Mouse (Mus musculus) hindbrain, postnatal 0 days (tissue): ENCODE data around the gene Aox3. TPM values are rescaled to one million over a fixed set of nuclear protein-coding genes. Genes with fewer than 3 reads are reported as not detected.

Experiments used
- ATAC-seq: fragments of 200-750 bp; cut with Nextera tagmentation; 2 replicates; pipeline ENCODE4 v1.8.0; 2017; ENCODE audit warnings: mild to moderate bottlenecking, moderate TSS enrichment, moderate library complexity
- DNase-seq: peaks from one replicate; pipeline ENCODE4 v3.0.0-alpha.2; 2015; ENCODE audit warnings: low spot score
- H3K27ac ChIP-seq: fragments of 300-500 bp; sonication (generic); 2 replicates; pipeline ENCODE4 v1.5.1; 2014; ENCODE audit warnings: mild to moderate bottlenecking
- H3K27me3 ChIP-seq: fragments of 300-500 bp; sonication (generic); 2 replicates; pipeline ENCODE4 v1.6.1; 2014; ENCODE audit warnings: low read length, mixed read lengths; ENCODE audit not compliant: insufficient read depth
- H3K36me3 ChIP-seq: fragments of 300-500 bp; sonication (generic); 2 replicates; pipeline ENCODE4 v1.6.1; 2014; ENCODE audit warnings: low read length, mixed read lengths; ENCODE audit not compliant: insufficient read depth
- H3K4me1 ChIP-seq: fragments of 300-500 bp; sonication (generic); 2 replicates; pipeline ENCODE4 v1.6.1; 2014; ENCODE audit warnings: antibody characterized with exemption, low read length, mixed read lengths; ENCODE audit not compliant: insufficient read depth
- H3K4me2 ChIP-seq: fragments of 300-500 bp; sonication (generic); 2 replicates; pipeline ENCODE4 v1.6.1; 2014; ENCODE audit warnings: low read depth, mild to moderate bottlenecking, low read length, moderate library complexity, mixed read lengths
- H3K4me3 ChIP-seq: fragments of 300-500 bp; sonication (generic); 2 replicates; pipeline ENCODE4 v1.5.1; 2014; ENCODE audit warnings: low read length
- H3K9ac ChIP-seq: fragments of 300-500 bp; sonication (generic); replicated peaks from 2 replicates; pipeline ENCODE4 v1.6.1; 2014; ENCODE audit warnings: mild to moderate bottlenecking, low read length, moderate library complexity, mixed read lengths
- H3K9me3 ChIP-seq: fragments of 300-500 bp; sonication (generic); 2 replicates; pipeline ENCODE4 v1.6.1; 2016; ENCODE audit warnings: low read length, mixed read lengths
- CTCF ChIP-seq: IDR thresholded peaks from 2 replicates; pipeline ENCODE4 v1.5.1; 2016; ENCODE audit warnings: antibody characterized with exemption, control low read depth, low read depth
- WGBS: fragments of 180-500 bp; shearing (Covaris S2); extraction: QIAGEN DNeasy Blood & Tissue Kit; methylation state at CpG from one replicate; pipeline ENCODE4 v1.1.7; 2014; 5-methylcytosine and 5-hydroxymethylcytosine counted together
- polyA plus RNA-seq: library from polyadenylated mRNA; unstranded; fragments of >200 nt; fragmentation: Nextera tagmentation; extraction: Ambion mirVana; gene quantifications from 2 replicates; pipeline ENCODE4 v1.2.1, GENCODE M21; 2015
- total RNA-seq: library from RNA; depleted of rRNA; stranded (reverse); fragments of >200 nt; gene quantifications from 2 replicates; pipeline ENCODE4 v1.2.3, GENCODE M21; 2014

Gene Aox3
- total and polyA plus RNA-seq, 2 experiments from 2014 or later, result 0.78 to 1.1 TPM

GRCm38 (mm10) chr1:58114021-58114560 lies 1.2 kb downstream of the Aox3 start:
- H3K9ac ChIP-seq, result no peak overlapping the region
- H3K4me3 ChIP-seq, result no peak overlapping the region
- WGBS, result 67% methylated on average over 6 of the region's 6 CpGs
- no peaks in the 10 kb centered on the region for H3K27me3 ChIP-seq
- no peaks in the 10 kb centered on the region for H3K36me3 ChIP-seq
- no peak for TF ChIP-seq CTCF
- no peak overlapping the region for H3K27ac ChIP-seq
- H3K4me2 ChIP-seq, result no peak overlapping the region
- no peak for ATAC-seq
- H3K9me3 ChIP-seq, result no peaks in the 10 kb centered on the region
- DNase-seq, result no peak
- H3K4me1 ChIP-seq, result no peaks in the 10 kb centered on the region

- H3K4me3 ChIP-seq, result no peak overlapping the region
- H3K9me3 ChIP-seq, result no peaks in the 10 kb centered on the region
- H3K27ac ChIP-seq, result no peak overlapping the region
- H3K27me3 ChIP-seq, result no peaks in the 10 kb centered on the region
- no peak overlapping the region for H3K9ac ChIP-seq
- no peaks in the 10 kb centered on the region for H3K4me1 ChIP-seq
- WGBS, result 79% methylated on average over 12 of the region's 12 CpGs
- DNase-seq (no peak), ATAC-seq (no peak)
- H3K4me2 ChIP-seq, result no peak overlapping the region
- no peak for TF ChIP-seq CTCF
- H3K36me3 ChIP-seq, result no peaks in the 10 kb centered on the region
Measured at GRCm38 (mm10) chr1:58114666-58115375, 1.9 kb downstream of the Aox3 start.

DNA sequence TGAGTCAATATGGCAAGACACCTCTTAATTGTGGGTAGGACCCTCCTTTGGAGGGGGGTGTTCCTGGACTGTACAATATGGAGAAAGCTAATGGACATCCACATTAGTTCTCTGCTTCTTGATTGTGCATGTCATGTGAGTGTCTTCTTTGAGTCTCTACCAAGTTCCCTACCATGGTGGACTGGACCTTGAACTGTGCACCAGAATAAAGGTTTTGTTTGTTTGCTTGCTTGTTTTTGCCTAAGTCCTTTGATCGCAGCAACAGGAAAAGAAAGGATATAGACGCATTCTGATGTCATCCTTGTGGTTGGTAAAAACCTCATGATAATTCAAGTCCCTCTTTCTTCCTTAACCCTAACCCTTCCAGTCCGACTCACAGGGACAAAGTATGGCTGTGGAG lies 5.3 kb downstream of the Aox3 start:
- H3K9ac ChIP-seq, result no peak overlapping the region
- TF ChIP-seq CTCF, result no peak
- no peaks in the 10 kb centered on the region for H3K9me3 ChIP-seq
- WGBS, result 88% methylated on average over 3 of the region's 3 CpGs
- H3K4me2 ChIP-seq, result no peak overlapping the region
- DNase-seq (no peak), ATAC-seq (no peak)
- H3K27ac ChIP-seq, result no peak overlapping the region
- no peaks in the 10 kb centered on the region for H3K36me3 ChIP-seq
- no peaks in the 10 kb centered on the region for H3K4me1 ChIP-seq
- H3K27me3 ChIP-seq, result no peaks in the 10 kb centered on the region
- no peak overlapping the region for H3K4me3 ChIP-seq

DNA sequence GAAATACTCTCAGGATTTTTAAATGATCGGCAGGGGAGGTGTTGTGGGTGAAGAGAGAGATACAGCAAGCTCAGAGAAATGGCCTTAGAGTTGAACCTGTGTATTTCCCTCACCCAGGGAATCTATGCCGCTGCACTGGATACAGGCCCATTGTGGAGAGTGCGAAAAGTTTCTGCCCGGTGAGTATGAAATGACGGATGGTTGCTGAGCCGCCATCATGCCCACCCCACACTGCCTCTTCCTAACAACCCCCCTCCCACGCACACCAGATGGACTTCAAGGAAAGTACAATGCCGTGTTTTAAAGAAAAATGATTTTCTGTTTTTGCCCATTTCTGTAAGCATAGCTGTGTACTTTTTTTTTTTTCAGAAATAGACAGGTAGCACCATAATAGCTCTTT lies 12.0 kb downstream of the Aox3 start:
- no peak overlapping the region for H3K9ac ChIP-seq
- no peak overlapping the region for H3K27ac ChIP-seq
- no peaks in the 10 kb centered on the region for H3K4me1 ChIP-seq
- H3K4me2 ChIP-seq, result no peak overlapping the region
- H3K36me3 ChIP-seq, result no peaks in the 10 kb centered on the region
- TF ChIP-seq CTCF, result no peak
- WGBS, result 88% methylated on average over 8 of the region's 8 CpGs
- no peak for DNase-seq
- ATAC-seq, result no peak
- H3K27me3 ChIP-seq, result no peaks in the 10 kb centered on the region
- no peak overlapping the region for H3K4me3 ChIP-seq
- no peaks in the 10 kb centered on the region for H3K9me3 ChIP-seq

- Histone ChIP-seq H3K36me3 (no peaks in the 10 kb centered on the region), H3K4me2 (no peak overlapping the region), H3K4me3 (no peak overlapping the region), H3K27me3 (no peaks in the 10 kb centered on the region), H3K9ac (no peak overlapping the region), H3K9me3 (no peaks in the 10 kb centered on the region), H3K27ac (no peak overlapping the region), H3K4me1 (no peaks in the 10 kb centered on the region)
- DNase-seq (no peak), ATAC-seq (no peak)
- TF ChIP-seq CTCF, result no peak
Measured at GRCm38 (mm10) chr1:58137891-58138290, 25.0 kb downstream of the Aox3 start.

GRCm38 (mm10) chr1:58138986-58139385 lies 26.1 kb downstream of the Aox3 start:
- Histone ChIP-seq H3K9ac (no peak overlapping the region), H3K4me2 (no peak overlapping the region), H3K9me3 (no peaks in the 10 kb centered on the region), H3K4me3 (no peak overlapping the region), H3K27me3 (no peaks in the 10 kb centered on the region), H3K4me1 (no peaks in the 10 kb centered on the region), H3K27ac (no peak overlapping the region), H3K36me3 (no peaks in the 10 kb centered on the region)
- WGBS, result 93% methylated on average over 9 of the region's 9 CpGs
- no peak for DNase-seq
- no peak for TF ChIP-seq CTCF
- ATAC-seq, result no peak

GRCm38 (mm10) chr1:58140607-58141006 lies 27.7 kb downstream of the Aox3 start:
- 91% methylated on average over 5 of the region's 5 CpGs for WGBS
- Histone ChIP-seq H3K9ac (no peak overlapping the region), H3K4me3 (no peak overlapping the region), H3K36me3 (no peaks in the 10 kb centered on the region), H3K27me3 (no peaks in the 10 kb centered on the region), H3K27ac (no peak overlapping the region), H3K4me1 (no peaks in the 10 kb centered on the region), H3K4me2 (no peak overlapping the region), H3K9me3 (no peaks in the 10 kb centered on the region)
- DNase-seq (no peak), ATAC-seq (peak; percentile 24; the same call in 1 of the 2 replicates)
- TF ChIP-seq CTCF, result peak; percentile 51
